Mouse (Mus musculus) thymus, adult 2 months (tissue): ENCODE results near the gene Maz. TPM values are rescaled to one million over a fixed set of nuclear protein-coding genes. Genes with fewer than 3 reads are reported as not detected.
A peak's percentile ranks its signal among the peaks of the same experiment; 100 is the strongest.

Experiments used
- DNase-seq: peaks from one replicate; pipeline ENCODE4 v3.0.0; 2021
- H3K27ac ChIP-seq: fragments of 200-500 bp; 2 replicates; pipeline ENCODE4 v1.5.1; 2012; ENCODE audit warnings: low read length, control low read depth; ENCODE audit not compliant: control insufficient read depth, insufficient read depth
- H3K27me3 ChIP-seq: fragments of 200-500 bp; 2 replicates; pipeline ENCODE4 v1.6.1; 2012; ENCODE audit warnings: mild to moderate bottlenecking, low read length, moderate library complexity, mixed read lengths; ENCODE audit not compliant: control insufficient read depth, insufficient read depth
- H3K36me3 ChIP-seq: fragments of 200-500 bp; 2 replicates; pipeline ENCODE4 v1.6.1; 2012; ENCODE audit warnings: mild to moderate bottlenecking, low read length, moderate library complexity; ENCODE audit not compliant: control insufficient read depth, insufficient read depth
- H3K4me1 ChIP-seq: fragments of 200-500 bp; replicated peaks from 2 replicates; pipeline ENCODE4 v1.6.1; 2012; ENCODE audit warnings: low read length; ENCODE audit not compliant: control insufficient read depth, insufficient read depth
- H3K4me3 ChIP-seq: fragments of 200-500 bp; 2 replicates; pipeline ENCODE4 v1.5.1; 2012; ENCODE audit warnings: mild to moderate bottlenecking, low read length, control low read depth, moderate library complexity; ENCODE audit not compliant: control insufficient read depth, insufficient read depth
- CTCF ChIP-seq: fragments of 200-500 bp; IDR thresholded peaks from 2 replicates; pipeline ENCODE4 v1.5.1; 2012; ENCODE audit warnings: mild to moderate bottlenecking, control low read depth, low read length, moderate library complexity, borderline replicate concordance; ENCODE audit not compliant: control insufficient read depth, poor library complexity, insufficient read depth; ENCODE audit errors: extremely low read depth
- POLR2A ChIP-seq: fragments of 200-500 bp; IDR thresholded peaks from 2 replicates; pipeline ENCODE4 v1.6.1; 2012; ENCODE audit warnings: mild to moderate bottlenecking, low read length, control low read depth, moderate library complexity; ENCODE audit not compliant: control insufficient read depth, poor library complexity, insufficient read depth; ENCODE audit errors: extremely low read depth
- WGBS: fragments of 180-500 bp; shearing (Covaris S2); methylation state at CpG from one replicate; pipeline ENCODE4 v1.1.7; 2018; 5-methylcytosine and 5-hydroxymethylcytosine counted together
- polyA plus RNA-seq: library from polyadenylated mRNA; depleted of rRNA; stranded (reverse); fragments of >200 nt; gene quantifications from 2 replicates; pipeline ENCODE4 v1.2.3, GENCODE M21; 2012

Gene Maz
- polyA plus RNA-seq, 1 experiment = 954 TPM

- peak; percentile 47 for DNase-seq
- H3K27ac ChIP-seq = peak overlapping the region; percentile 20; the same call in 1 of the 2 replicates
- 62% methylated on average over 7 of the region's 7 CpGs for WGBS
- TF ChIP-seq CTCF (no peak), POLR2A (no peak)
- H3K36me3 ChIP-seq = peaks cover 7% of the 10 kb centered on the region; the same call in 1 of the 2 replicates
- H3K27me3 ChIP-seq = no peaks in the 10 kb centered on the region
- H3K4me1 ChIP-seq = peaks cover 64% of the 10 kb centered on the region
- peak overlapping the region; percentile 86; the same call in 1 of the 2 replicates for H3K4me3 ChIP-seq
Measured at GRCm38 (mm10) chr7:127022528-127023271, 4.1 kb downstream of the Maz start.

- peaks cover 65% of the 10 kb centered on the region for H3K4me1 ChIP-seq
- peak overlapping the region; percentile 31 for H3K4me3 ChIP-seq
- H3K36me3 ChIP-seq = peaks cover 7% of the 10 kb centered on the region; the same call in 1 of the 2 replicates
- no peak for DNase-seq
- TF ChIP-seq POLR2A = 0 out of 2 replicates have a peak, but pooled peaks have one; percentile 4
- no peak for TF ChIP-seq CTCF
- 53% methylated on average over 5 of the region's 5 CpGs for WGBS
- no peaks in the 10 kb centered on the region for H3K27me3 ChIP-seq
- H3K27ac ChIP-seq = peak overlapping the region; percentile 51
Measured at GRCm38 (mm10) chr7:127021563-127022527, 5.0 kb downstream of the Maz start.

GRCm38 (mm10) chr7:127020901-127021562, 5.8 kb downstream of the Maz start, which contains the start of the genes Gm42742 and Prrt2:
TSS of gene Gm42742 (minus strand) at chr7:127021097.
TSS of gene Prrt2 (minus strand) at chr7:127021211.
- whole genome bisulfite sequencing = under 1% methylated on average over 36 of the region's 37 CpGs
- H3K27me3 ChIP-seq = no peaks in the 10 kb centered on the region
- H3K4me1 ChIP-seq = peaks cover 68% of the 10 kb centered on the region
- TF ChIP-seq CTCF (no peak), POLR2A (peak; percentile 48; the same call in 1 of the 2 replicates)
- peak within 1 kb of the TSS; percentile 51 for H3K27ac ChIP-seq
- peak; percentile 67 for DNase-seq
- H3K36me3 ChIP-seq = peaks cover 7% of the 10 kb centered on the region; the same call in 1 of the 2 replicates
- H3K4me3 ChIP-seq = peak within 1 kb of the TSS; percentile 31

GRCm38 (mm10) chr7:127020491-127020890, 6.3 kb downstream of the Maz start:
- Histone ChIP-seq H3K27ac (peak overlapping the region; percentile 51), H3K27me3 (no peaks in the 10 kb centered on the region), H3K4me3 (peak overlapping the region; percentile 31), H3K4me1 (peaks cover 74% of the 10 kb centered on the region), H3K36me3 (peaks cover 7% of the 10 kb centered on the region; the same call in 1 of the 2 replicates)
- TF ChIP-seq CTCF (no peak), POLR2A (no peak)
- WGBS = 64% methylated on average over 5 of the region's 5 CpGs
- DNase-seq = no peak

GRCm38 (mm10) chr7:127020031-127020430, 6.8 kb downstream of the Maz start:
- WGBS = 80% methylated on average over 3 of the region's 3 CpGs
- no peak for DNase-seq
- peaks cover 7% of the 10 kb centered on the region; the same call in 1 of the 2 replicates for H3K36me3 ChIP-seq
- no peaks in the 10 kb centered on the region for H3K27me3 ChIP-seq
- H3K27ac ChIP-seq = no peak overlapping the region
- H3K4me3 ChIP-seq = no peak overlapping the region
- TF ChIP-seq CTCF = no peak
- no peak for TF ChIP-seq POLR2A
- peaks cover 78% of the 10 kb centered on the region for H3K4me1 ChIP-seq

- DNase-seq = no peak
- Histone ChIP-seq H3K27me3 (no peaks in the 10 kb centered on the region), H3K27ac (no peak overlapping the region), H3K4me1 (peaks cover 80% of the 10 kb centered on the region), H3K36me3 (peaks cover 7% of the 10 kb centered on the region; the same call in 1 of the 2 replicates), H3K4me3 (no peak overlapping the region)
- 89% methylated on average over 14 of the region's 14 CpGs for WGBS
- TF ChIP-seq POLR2A (no peak), CTCF (no peak)
Measured at GRCm38 (mm10) chr7:127019306-127019960, 7.4 kb downstream of the Maz start.
